Mouse (Mus musculus) brown adipose tissue, adult 24 weeks (tissue): ENCODE measurements at regions not wholly inside any gene's neighbourhood (a gene's known extent, or its start where the extent isn't known, plus 50 kb on each side); places are given as distances from the start of the nearest gene placed in this dataset.

Experiments used
- H3K27ac ChIP-seq: fragments of 200-500 bp; replicated peaks from 2 replicates; pipeline ENCODE4 v1.5.1; 2012; ENCODE audit warnings: low read depth, mild to moderate bottlenecking, low read length
- H3K4me1 ChIP-seq: fragments of 200-500 bp; 2 replicates; pipeline ENCODE4 v1.6.1; 2012; ENCODE audit warnings: low read length, mixed read lengths; ENCODE audit not compliant: control insufficient read depth, insufficient read depth, insufficient read length
- H3K4me3 ChIP-seq: fragments of 200-500 bp; 2 replicates; pipeline ENCODE4 v1.5.1; 2012; ENCODE audit warnings: low read depth, mild to moderate bottlenecking, low read length, moderate library complexity; ENCODE audit not compliant: insufficient read depth

DNA sequence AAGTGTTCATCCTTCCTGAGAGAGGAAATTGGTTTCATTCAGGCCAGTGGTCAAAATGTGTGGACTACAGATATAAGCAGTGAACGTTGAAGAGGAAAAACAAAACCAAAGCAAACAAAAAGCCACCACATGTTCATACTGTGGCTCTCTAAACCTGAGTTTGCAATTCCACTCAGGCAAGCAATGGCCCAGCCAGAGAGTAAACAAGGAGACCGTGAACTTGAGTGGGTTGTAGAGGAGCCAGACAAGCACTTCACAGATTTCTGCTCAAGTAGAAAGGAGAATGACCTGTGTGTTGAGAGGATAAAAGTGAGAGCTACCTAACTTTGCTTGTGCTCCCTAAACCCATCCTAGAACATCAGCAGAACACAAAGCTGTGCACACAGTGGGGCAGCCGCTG is 239.9 kb upstream of the Zbtb20 start:
- H3K27ac ChIP-seq = no peak overlapping the region
- no peak overlapping the region for H3K4me3 ChIP-seq
- no peaks in the 10 kb centered on the region for H3K4me1 ChIP-seq

DNA sequence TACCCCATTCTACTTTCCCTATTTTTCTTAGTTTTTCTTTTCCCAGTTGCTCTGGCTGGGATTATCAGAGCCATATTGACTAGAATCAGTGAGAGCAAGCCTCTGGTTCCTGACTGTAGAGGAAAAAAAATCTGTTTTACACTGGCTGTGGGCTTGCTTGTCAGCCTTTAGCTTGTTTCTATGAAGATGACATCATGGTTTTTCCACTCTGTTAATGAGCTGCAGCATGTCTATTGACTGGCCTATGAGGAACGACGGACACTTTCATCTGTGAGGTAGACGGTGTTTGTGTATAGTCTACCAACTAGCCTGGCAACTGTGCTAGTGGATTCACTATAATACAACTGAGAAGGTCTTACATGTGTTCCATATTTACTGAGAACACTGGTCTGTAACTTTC is 248.0 kb upstream of the Zbtb20 start:
- H3K27ac ChIP-seq = no peak overlapping the region
- no peaks in the 10 kb centered on the region for H3K4me1 ChIP-seq
- no peak overlapping the region for H3K4me3 ChIP-seq

DNA sequence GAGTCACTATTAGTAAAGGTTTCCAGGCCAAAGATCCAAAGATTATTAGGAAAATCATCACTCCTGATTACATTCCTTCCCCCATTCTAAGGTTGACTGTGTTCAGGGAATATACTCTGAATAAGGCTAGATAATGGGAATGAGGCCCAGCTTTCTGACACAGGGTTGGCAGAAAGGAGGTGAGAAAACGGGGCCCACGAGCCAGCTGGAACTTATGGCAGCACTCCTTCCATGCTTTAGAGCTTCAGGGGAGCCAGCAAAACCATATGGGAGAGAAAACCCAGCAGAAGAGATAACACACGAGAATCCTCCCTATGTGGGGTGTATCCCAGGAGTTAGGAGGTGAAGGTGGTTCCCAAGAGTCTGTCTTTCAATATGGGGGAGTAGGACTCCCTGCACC is 259.8 kb upstream of the Zbtb20 start:
- no peak overlapping the region for H3K4me3 ChIP-seq
- no peaks in the 10 kb centered on the region for H3K4me1 ChIP-seq
- no peak overlapping the region for H3K27ac ChIP-seq

DNA sequence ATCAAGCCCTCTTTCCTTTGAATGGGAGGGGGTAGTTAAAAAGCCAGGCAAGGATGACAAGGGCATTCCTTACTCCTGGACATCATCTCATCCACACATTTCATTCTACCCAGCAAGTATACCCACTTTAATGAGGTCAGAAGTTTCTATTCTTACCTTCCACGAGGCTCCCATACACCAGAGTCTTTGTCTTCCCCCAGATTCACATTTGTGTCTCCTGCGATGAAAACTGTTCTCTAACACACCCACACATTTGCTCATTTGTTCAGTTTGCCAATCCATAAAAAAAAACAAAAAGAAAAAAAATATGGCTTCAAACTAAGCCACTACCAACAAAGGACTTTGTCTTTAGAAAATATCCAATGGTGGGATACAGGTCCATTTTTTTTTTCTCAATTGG is 263.7 kb upstream of the Zbtb20 start:
- Histone ChIP-seq H3K4me1 (no peaks in the 10 kb centered on the region), H3K4me3 (no peak overlapping the region), H3K27ac (no peak overlapping the region)

DNA sequence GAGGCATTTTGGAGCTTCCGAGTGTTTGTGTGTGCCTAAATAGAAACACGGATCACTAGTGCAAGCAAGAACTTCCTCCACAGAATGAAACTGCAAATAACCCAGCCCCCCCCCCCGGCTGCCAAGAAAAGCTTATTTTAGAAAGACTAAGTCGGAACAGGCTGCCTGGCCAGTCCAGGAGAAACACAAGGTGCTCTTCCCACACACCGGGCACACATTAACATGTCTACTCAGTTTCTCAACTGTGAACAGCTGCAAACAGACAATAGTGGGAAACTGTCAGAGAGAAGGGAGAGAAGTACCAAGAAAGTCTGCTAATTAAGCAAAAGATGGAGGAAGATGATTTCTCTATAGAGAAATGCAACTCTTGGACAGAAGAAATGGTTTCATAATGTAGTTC is 267.3 kb upstream of the Zbtb20 start:
- Histone ChIP-seq H3K4me3 (no peak overlapping the region), H3K4me1 (no peaks in the 10 kb centered on the region), H3K27ac (no peak overlapping the region)

- no peak overlapping the region for H3K4me3 ChIP-seq
- no peak overlapping the region for H3K27ac ChIP-seq
- no peaks in the 10 kb centered on the region for H3K4me1 ChIP-seq
Observed at GRCm38 (mm10) chr16:42592321-42592720, 251.9 kb upstream of the Gap43 start.

- no peak overlapping the region for H3K27ac ChIP-seq
Observed at GRCm38 (mm10) chr16:42591530-42591929, 251.1 kb upstream of the Gap43 start.

GRCm38 (mm10) chr16:42586196-42586595 is 245.7 kb upstream of the Gap43 start:
- H3K4me1 ChIP-seq = no peaks in the 10 kb centered on the region
- no peak overlapping the region for H3K27ac ChIP-seq
- no peak overlapping the region for H3K4me3 ChIP-seq

More at GRCm38 (mm10) chr16:42591530-42591929, 251.1 kb upstream of the Gap43 start:
- H3K4me3 ChIP-seq = no peak overlapping the region
- no peaks in the 10 kb centered on the region for H3K4me1 ChIP-seq

DNA sequence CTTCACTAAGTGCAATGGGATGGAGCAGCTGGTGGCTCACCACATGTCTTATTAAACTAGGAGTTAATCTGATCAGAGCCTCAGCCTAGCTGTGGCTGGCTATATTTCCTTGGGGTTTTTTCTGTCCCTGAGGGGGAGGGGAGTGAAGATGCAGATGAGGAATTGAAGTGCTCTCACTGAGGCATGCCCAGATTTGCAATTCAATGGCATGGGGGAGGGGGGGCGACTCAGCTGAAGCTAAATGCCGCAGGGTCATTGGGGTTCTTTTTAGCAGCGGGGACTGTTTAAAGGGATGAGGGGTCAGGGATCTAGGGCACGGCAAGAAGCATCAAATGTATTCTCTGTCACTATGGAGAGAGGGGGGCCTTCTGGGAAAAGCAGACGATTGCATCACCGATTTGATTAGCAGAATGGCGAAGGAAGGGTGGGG is 235.1 kb upstream of the Gap43 start:
- Histone ChIP-seq H3K4me1 (no peaks in the 10 kb centered on the region), H3K4me3 (no peak overlapping the region), H3K27ac (no peak overlapping the region)

GRCm38 (mm10) chr16:42574978-42575377 is 234.5 kb upstream of the Gap43 start:
- H3K27ac ChIP-seq = no peak overlapping the region
- no peak overlapping the region for H3K4me3 ChIP-seq
- H3K4me1 ChIP-seq = no peaks in the 10 kb centered on the region

DNA sequence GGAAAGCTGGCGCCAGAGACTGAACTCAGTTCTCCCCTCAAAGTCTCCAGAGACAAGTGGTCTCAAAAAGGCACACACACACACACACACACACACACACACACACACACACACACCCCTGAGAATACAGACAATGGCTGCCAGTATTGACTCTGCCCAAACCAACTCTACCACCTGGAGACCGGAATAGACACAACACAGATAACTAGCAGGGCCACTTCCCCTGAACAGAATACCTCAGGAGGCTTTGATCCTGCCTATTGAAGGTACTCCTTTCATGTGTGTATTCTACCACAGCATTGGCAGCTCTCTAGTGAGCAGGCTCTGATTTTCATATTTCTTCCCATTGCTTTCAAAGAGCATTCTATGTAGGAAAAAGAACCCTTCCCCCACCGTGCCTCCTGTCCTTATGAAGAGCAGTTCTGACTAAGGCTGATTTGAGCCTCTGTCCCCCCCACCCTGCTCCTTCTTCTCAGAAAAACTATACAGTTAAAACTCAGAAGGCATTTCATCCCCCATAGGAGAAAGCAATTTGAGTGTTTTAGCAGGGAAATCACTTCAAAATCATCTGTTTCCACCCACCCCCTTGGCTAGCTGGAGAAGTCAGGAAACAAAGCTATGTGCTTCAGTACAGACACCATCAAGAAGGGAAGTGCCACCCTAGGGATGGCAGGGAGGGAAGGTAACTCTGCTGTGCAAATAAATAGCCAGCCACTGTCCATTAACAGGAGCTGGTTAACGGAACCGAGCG is 230.0 kb upstream of the Gap43 start:
- Histone ChIP-seq H3K4me3 (no peak overlapping the region), H3K27ac (no peak overlapping the region), H3K4me1 (no peaks in the 10 kb centered on the region)

GRCm38 (mm10) chr16:42569335-42569734 is 228.9 kb upstream of the Gap43 start:
- no peak overlapping the region for H3K27ac ChIP-seq
- no peak overlapping the region for H3K4me3 ChIP-seq
- no peaks in the 10 kb centered on the region for H3K4me1 ChIP-seq

- H3K4me1 ChIP-seq = no peaks in the 10 kb centered on the region
- no peak overlapping the region for H3K4me3 ChIP-seq
- no peak overlapping the region for H3K27ac ChIP-seq
Observed at GRCm38 (mm10) chr16:42549591-42549990, 209.1 kb upstream of the Gap43 start.

GRCm38 (mm10) chr16:42546229-42547163 is 206.0 kb upstream of the Gap43 start:
- H3K4me1 ChIP-seq = no peaks in the 10 kb centered on the region
- no peak overlapping the region for H3K27ac ChIP-seq
- H3K4me3 ChIP-seq = no peak overlapping the region

DNA sequence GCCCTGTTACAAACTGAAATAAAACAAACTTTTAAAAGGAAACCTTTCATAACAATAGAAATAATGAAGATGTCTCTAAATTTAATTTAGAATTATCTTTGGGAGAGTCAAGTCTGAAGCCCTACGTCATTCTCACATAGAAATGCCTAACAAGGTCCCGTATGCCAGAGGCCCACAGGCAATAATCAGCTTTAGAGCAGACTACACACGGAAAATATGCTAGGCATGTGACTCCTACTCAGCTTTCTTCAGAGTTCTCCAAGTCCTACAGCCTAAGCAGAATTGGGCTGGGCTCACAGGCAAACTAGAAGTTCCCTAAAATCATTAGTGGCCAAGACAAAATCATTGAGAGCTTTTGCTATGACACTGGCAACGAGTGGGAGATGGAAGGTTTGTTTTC is 176.9 kb upstream of the Gap43 start:
- Histone ChIP-seq H3K4me1 (no peaks in the 10 kb centered on the region), H3K4me3 (no peak overlapping the region), H3K27ac (no peak overlapping the region)

GRCm38 (mm10) chr16:42515929-42516328 is 175.5 kb upstream of the Gap43 start:
- Histone ChIP-seq H3K27ac (no peak overlapping the region), H3K4me3 (no peak overlapping the region), H3K4me1 (no peaks in the 10 kb centered on the region)
